Mouse (Mus musculus): ENCODE results near the gene 2510009E07Rik. TPM values are rescaled to one million over a fixed set of nuclear protein-coding genes. Genes with fewer than 3 reads are reported as not detected.

2510009E07Rik gene
- polyA plus RNA-seq, 1 experiment from 2014 or later, result 14.5 TPM

- 26% methylated on average over 4 of the region's 4 CpGs for WGBS
- Histone ChIP-seq H3K4me1 (peaks cover 4% of the 10 kb centered on the region; the same call in 1 of the 2 replicates), H3K9me3 (no peaks in the 10 kb centered on the region; the same call in 1 of the 2 replicates), H3K4me3 (no peak overlapping the region), H3K27ac (no peak overlapping the region), H3K27me3 (ENCODE audit: insufficient read depth, poor library complexity, severe bottlenecking) (peaks cover 19% of the 10 kb centered on the region; the same call in 1 of the 2 replicates), H3K36me3 (0 out of 2 replicates have a peak, but pooled peaks cover 2% of the 10 kb centered on the region)
- no peak for DNase-seq (ENCODE audit: low spot score)
Observed at GRCm38 (mm10) chr16:21665423-21665986, 29.0 kb downstream of the 2510009E07Rik start.

- H3K27ac ChIP-seq, result no peak overlapping the region
- H3K9me3 ChIP-seq, result no peaks in the 10 kb centered on the region; the same call in 1 of the 2 replicates
- peaks cover 19% of the 10 kb centered on the region; the same call in 1 of the 2 replicates for H3K27me3 ChIP-seq (ENCODE audit: insufficient read depth, poor library complexity, severe bottlenecking)
- WGBS, result 18% methylated on average over 18 of the region's 18 CpGs
- 0 out of 2 replicates have a peak, but pooled peaks cover 5% of the 10 kb centered on the region for H3K36me3 ChIP-seq
- H3K4me3 ChIP-seq, result no peak overlapping the region
- peaks cover 4% of the 10 kb centered on the region; the same call in 1 of the 2 replicates for H3K4me1 ChIP-seq
- DNase-seq (ENCODE audit: low spot score), result no peak
Observed at GRCm38 (mm10) chr16:21664633-21665363, 29.7 kb downstream of the 2510009E07Rik start.

GRCm38 (mm10) chr16:21655961-21656360 lies 38.5 kb downstream of the 2510009E07Rik start:
- 86% methylated on average over 9 of the region's 9 CpGs for WGBS
- H3K27ac ChIP-seq, result no peak overlapping the region
- H3K9me3 ChIP-seq, result no peaks in the 10 kb centered on the region
- DNase-seq (ENCODE audit: low spot score), result no peak
- peaks cover 25% of the 10 kb centered on the region; the same call in 1 of the 2 replicates for H3K36me3 ChIP-seq
- H3K4me1 ChIP-seq, result peaks cover 14% of the 10 kb centered on the region; the same call in 1 of the 2 replicates
- H3K27me3 ChIP-seq (ENCODE audit: insufficient read depth, poor library complexity, severe bottlenecking), result no peaks in the 10 kb centered on the region
- H3K4me3 ChIP-seq, result no peak overlapping the region

GRCm38 (mm10) chr16:21655291-21655690 lies 39.2 kb downstream of the 2510009E07Rik start:
- no peak overlapping the region for H3K27ac ChIP-seq
- no peak for DNase-seq (ENCODE audit: low spot score)
- H3K36me3 ChIP-seq, result peaks cover 25% of the 10 kb centered on the region; the same call in 1 of the 2 replicates
- H3K27me3 ChIP-seq (ENCODE audit: insufficient read depth, poor library complexity, severe bottlenecking), result no peaks in the 10 kb centered on the region
- H3K9me3 ChIP-seq, result no peaks in the 10 kb centered on the region
- peaks cover 14% of the 10 kb centered on the region; the same call in 1 of the 2 replicates for H3K4me1 ChIP-seq
- WGBS, result 37% methylated on average over 6 of the region's 6 CpGs
- no peak overlapping the region for H3K4me3 ChIP-seq

- peaks cover 20% of the 10 kb centered on the region; the same call in 1 of the 2 replicates for H3K36me3 ChIP-seq
- H3K27me3 ChIP-seq (ENCODE audit: insufficient read depth, poor library complexity, severe bottlenecking), result no peaks in the 10 kb centered on the region
- WGBS, result 84% methylated on average over 5 of the region's 5 CpGs
- no peaks in the 10 kb centered on the region for H3K9me3 ChIP-seq
- no peak overlapping the region for H3K27ac ChIP-seq
- no peak for DNase-seq (ENCODE audit: low spot score)
- H3K4me1 ChIP-seq, result peaks cover 14% of the 10 kb centered on the region; the same call in 1 of the 2 replicates
- H3K4me3 ChIP-seq, result no peak overlapping the region
Observed at GRCm38 (mm10) chr16:21654384-21654783, 40.1 kb downstream of the 2510009E07Rik start.

- H3K27ac ChIP-seq, result no peak overlapping the region
- DNase-seq (ENCODE audit: low spot score), result peak; percentile 46
- peaks cover 15% of the 10 kb centered on the region; the same call in 1 of the 2 replicates for H3K36me3 ChIP-seq
- H3K27me3 ChIP-seq (ENCODE audit: insufficient read depth, poor library complexity, severe bottlenecking), result no peaks in the 10 kb centered on the region
- H3K4me3 ChIP-seq, result no peak overlapping the region
- no peaks in the 10 kb centered on the region for H3K9me3 ChIP-seq
- 77% methylated on average over 15 of the region's 15 CpGs for WGBS
- H3K4me1 ChIP-seq, result peaks cover 14% of the 10 kb centered on the region; the same call in 1 of the 2 replicates
Observed at GRCm38 (mm10) chr16:21653151-21653550, 41.3 kb downstream of the 2510009E07Rik start.

- no peaks in the 10 kb centered on the region for H3K9me3 ChIP-seq
- H3K4me1 ChIP-seq, result peaks cover 21% of the 10 kb centered on the region
- H3K27me3 ChIP-seq (ENCODE audit: insufficient read depth, poor library complexity, severe bottlenecking), result no peaks in the 10 kb centered on the region
- 73% methylated on average over 4 of the region's 4 CpGs for WGBS
- no peak overlapping the region for H3K27ac ChIP-seq
- no peak overlapping the region for H3K4me3 ChIP-seq
- DNase-seq (ENCODE audit: low spot score), result peak; percentile 71
- peaks cover 8% of the 10 kb centered on the region; the same call in 1 of the 2 replicates for H3K36me3 ChIP-seq
Observed at GRCm38 (mm10) chr16:21651161-21651560, 43.3 kb downstream of the 2510009E07Rik start.

GRCm38 (mm10) chr16:21650289-21650688 lies 44.2 kb downstream of the 2510009E07Rik start:
- 88% methylated on average over 3 of the region's 3 CpGs for WGBS
- H3K27me3 ChIP-seq (ENCODE audit: insufficient read depth, poor library complexity, severe bottlenecking), result no peaks in the 10 kb centered on the region
- DNase-seq (ENCODE audit: low spot score), result no peak

GRCm38 (mm10) chr16:21648800-21649199 lies 45.7 kb downstream of the 2510009E07Rik start:
- WGBS, result 72% methylated on average over 4 of the region's 4 CpGs
- Histone ChIP-seq H3K36me3 (peaks cover 15% of the 10 kb centered on the region), H3K27me3 (ENCODE audit: insufficient read depth, poor library complexity, severe bottlenecking) (no peaks in the 10 kb centered on the region), H3K4me3 (no peak overlapping the region), H3K4me1 (peaks cover 35% of the 10 kb centered on the region), H3K27ac (no peak overlapping the region), H3K9me3 (no peaks in the 10 kb centered on the region)
- no peak for DNase-seq (ENCODE audit: low spot score)

More at GRCm38 (mm10) chr16:21650289-21650688, 44.2 kb downstream of the 2510009E07Rik start:
- H3K36me3 ChIP-seq, result peaks cover 8% of the 10 kb centered on the region; the same call in 1 of the 2 replicates
- no peak overlapping the region for H3K27ac ChIP-seq
- peaks cover 23% of the 10 kb centered on the region for H3K4me1 ChIP-seq
- no peaks in the 10 kb centered on the region for H3K9me3 ChIP-seq
- no peak overlapping the region for H3K4me3 ChIP-seq

- peaks cover 25% of the 10 kb centered on the region for H3K36me3 ChIP-seq
- H3K4me1 ChIP-seq, result peaks cover 48% of the 10 kb centered on the region
- no peak overlapping the region for H3K27ac ChIP-seq
- no peaks in the 10 kb centered on the region for H3K27me3 ChIP-seq (ENCODE audit: insufficient read depth, poor library complexity, severe bottlenecking)
- H3K4me3 ChIP-seq, result no peak overlapping the region
- WGBS, result 73% methylated on average over 3 of the region's 3 CpGs
- DNase-seq (ENCODE audit: low spot score), result no peak
- no peaks in the 10 kb centered on the region for H3K9me3 ChIP-seq
Observed at GRCm38 (mm10) chr16:21646496-21646895, 48.0 kb downstream of the 2510009E07Rik start.

GRCm38 (mm10) chr16:21645915-21646314 lies 48.5 kb downstream of the 2510009E07Rik start:
- 77% methylated on average over 3 of the region's 3 CpGs for WGBS
- Histone ChIP-seq H3K36me3 (peaks cover 25% of the 10 kb centered on the region), H3K9me3 (no peaks in the 10 kb centered on the region), H3K27ac (no peak overlapping the region), H3K27me3 (ENCODE audit: insufficient read depth, poor library complexity, severe bottlenecking) (no peaks in the 10 kb centered on the region), H3K4me1 (peaks cover 53% of the 10 kb centered on the region), H3K4me3 (no peak overlapping the region)
- DNase-seq (ENCODE audit: low spot score), result peak; percentile 56

- no peak overlapping the region for H3K4me3 ChIP-seq
- H3K27ac ChIP-seq, result peak overlapping the region; percentile 76; the same call in 1 of the 2 replicates
- peaks cover 56% of the 10 kb centered on the region for H3K4me1 ChIP-seq
- 74% methylated on average over 3 of the region's 3 CpGs for WGBS
- DNase-seq (ENCODE audit: low spot score), result no peak
- H3K9me3 ChIP-seq, result no peaks in the 10 kb centered on the region
- peaks cover 25% of the 10 kb centered on the region for H3K36me3 ChIP-seq
- H3K27me3 ChIP-seq (ENCODE audit: insufficient read depth, poor library complexity, severe bottlenecking), result no peaks in the 10 kb centered on the region
Observed at GRCm38 (mm10) chr16:21644574-21644973, 49.9 kb downstream of the 2510009E07Rik start.

- WGBS, result 35% methylated on average over 17 of the region's 17 CpGs
- no peaks in the 10 kb centered on the region for H3K27me3 ChIP-seq (ENCODE audit: insufficient read depth, poor library complexity, severe bottlenecking)
- no peaks in the 10 kb centered on the region for H3K9me3 ChIP-seq
- peak overlapping the region; percentile 76 for H3K27ac ChIP-seq
- H3K4me1 ChIP-seq, result peaks cover 56% of the 10 kb centered on the region
- peak; percentile 81 for DNase-seq (ENCODE audit: low spot score)
- H3K4me3 ChIP-seq, result no peak overlapping the region
- H3K36me3 ChIP-seq, result peaks cover 25% of the 10 kb centered on the region
Observed at GRCm38 (mm10) chr16:21644066-21644561, 50.4 kb downstream of the 2510009E07Rik start.
